Mouse (Mus musculus) liver, embryonic 14.5 days (tissue): ENCODE measurements around the gene Nsd1.

Source experiments
- CTCF ChIP-seq: IDR thresholded peaks from 2 replicates; pipeline ENCODE4 v1.5.1; 2016; ENCODE audit warnings: antibody characterized with exemption, low read depth, control low read depth
- EP300 ChIP-seq: IDR thresholded peaks from 2 replicates; pipeline ENCODE4 v1.6.1; 2016; ENCODE audit warnings: antibody characterized with exemption, low read depth

DNA sequence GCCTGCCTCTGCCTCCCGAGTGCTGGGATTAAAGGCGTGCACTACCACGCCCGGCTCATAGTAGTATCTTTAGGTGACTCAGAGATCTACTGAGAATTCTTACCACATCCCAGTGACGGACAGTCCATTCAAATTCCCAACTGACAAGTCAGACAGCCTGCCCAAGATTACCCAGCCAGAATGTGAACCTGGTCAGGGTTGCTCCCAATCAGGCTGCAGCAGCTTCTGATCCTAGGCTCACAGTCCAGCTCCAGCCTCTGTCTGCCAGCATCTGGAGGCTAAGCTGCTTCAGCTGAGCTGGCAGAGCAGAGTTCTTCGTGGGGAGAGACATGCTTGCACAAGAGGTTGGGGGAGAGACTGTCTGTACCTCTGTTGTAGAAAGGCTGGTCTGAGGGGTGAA is 26.2 kb upstream of the Nsd1 start:
- no peak for TF ChIP-seq CTCF
- no peak for TF ChIP-seq EP300
